Mouse (Mus musculus) liver, adult (tissue): ENCODE results near the gene Zfpm1.

Source experiments
- GATA4 ChIP-seq: IDR thresholded peaks from 2 replicates; pipeline ENCODE4 v1.6.1; 2014; ENCODE audit warnings: mild to moderate bottlenecking, low read length; ENCODE audit not compliant: insufficient replicate concordance

Zfpm1 gene

GRCm38 (mm10) chr8:122342806-122343209 is 60.9 kb downstream of the Zfpm1 start:
- no peak for TF ChIP-seq GATA4

- no peak for TF ChIP-seq GATA4
Measured at GRCm38 (mm10) chr8:122343341-122343740, 61.4 kb downstream of the Zfpm1 start.

GRCm38 (mm10) chr8:122343758-122344157 is 61.8 kb downstream of the Zfpm1 start:
- no peak for TF ChIP-seq GATA4

GRCm38 (mm10) chr8:122344219-122344618 is 62.3 kb downstream of the Zfpm1 start:
- TF ChIP-seq GATA4, result no peak

- TF ChIP-seq GATA4, result no peak
Measured at GRCm38 (mm10) chr8:122345181-122346095, 63.5 kb downstream of the Zfpm1 start.

GRCm38 (mm10) chr8:122347811-122348552 is 66.0 kb downstream of the Zfpm1 start:
- no peak for TF ChIP-seq GATA4

- peak; percentile 16; the same call in 1 of the 2 replicates for TF ChIP-seq GATA4
Measured at GRCm38 (mm10) chr8:122349357-122350297, 67.7 kb downstream of the Zfpm1 start.

- no peak for TF ChIP-seq GATA4
Measured at GRCm38 (mm10) chr8:122350309-122351089, 68.6 kb downstream of the Zfpm1 start.

GRCm38 (mm10) chr8:122354157-122354556 is 72.2 kb downstream of the Zfpm1 start:
- no peak for TF ChIP-seq GATA4

GRCm38 (mm10) chr8:122355642-122356606 is 74.0 kb downstream of the Zfpm1 start:
- no peak for TF ChIP-seq GATA4

GRCm38 (mm10) chr8:122357202-122357601 is 75.3 kb downstream of the Zfpm1 start:
- no peak for TF ChIP-seq GATA4

- no peak for TF ChIP-seq GATA4
Measured at GRCm38 (mm10) chr8:122357641-122358040, 75.7 kb downstream of the Zfpm1 start.
